Mouse (Mus musculus) left cerebral cortex, postnatal 14 days (tissue): ENCODE measurements at regions not wholly inside any gene's neighbourhood (a gene's known extent, or its start where the extent isn't known, plus 50 kb on each side); places are given as distances from the start of the nearest gene placed in this dataset.
A peak's percentile ranks its signal among the peaks of the same experiment; 100 is the strongest.

Experiments
- DNase-seq, 2 experiments: peaks; one replicate each; pipeline ENCODE4 v3.0.0; 2021 to 2022; ENCODE audit warnings: low spot score in 2 of 2, mixed read lengths in 1 of 2
- intact Hi-C: fragments of 180-260 bp; cut with DNase I; formaldehyde crosslinking; loops from one replicate; pipeline ENCODE4 v1.15.1; 2025

DNA sequence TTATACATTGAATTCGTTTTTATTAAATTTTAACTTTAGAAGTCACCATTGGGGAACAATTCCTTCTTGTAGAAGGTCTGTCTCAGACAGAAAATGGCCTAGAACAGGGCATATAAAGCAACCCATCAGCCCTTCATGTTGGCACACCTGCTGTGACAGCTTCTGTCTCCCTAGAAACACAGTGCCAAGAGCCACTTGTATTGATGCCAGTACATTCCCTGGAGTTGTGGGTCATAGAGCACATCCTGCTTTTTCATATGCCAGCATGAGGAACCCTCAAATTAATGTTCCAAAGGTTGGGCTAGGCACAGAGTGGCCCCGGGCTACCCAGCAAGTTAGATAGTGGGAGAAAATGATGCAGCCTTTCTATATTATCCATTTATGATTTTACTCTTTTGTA is 496.0 kb upstream of the Slc10a2 start:
- intact Hi-C loops = no loop called here
- DNase-seq = no peak

- intact Hi-C loops = no loop called here
- peak in 1 of 2 experiments; percentile 5 for DNase-seq
These were observed 486.4 kb upstream of the Slc10a2 start for GRCm38 (mm10) chr8:5591571-5591970.
